Mouse (Mus musculus): ENCODE results near the gene Olfr282. TPM values are rescaled to one million over a fixed set of nuclear protein-coding genes. Genes with fewer than 3 reads are reported as not detected.
"Not testable (repeated sequence)": the region's sequence is repeated elsewhere in the genome, so short reads cannot be mapped to it uniquely, and the experiment has no call there.

The Olfr282 gene
- polyA plus RNA-seq (2015; fragmentation: Nextera tagmentation; extraction: Ambion mirVana), result not detected in 2 replicates

- H3K36me3 ChIP-seq (ENCODE audit: poor library complexity, severe bottlenecking); ATAC-seq; H3K4me1 ChIP-seq; H3K4me3 ChIP-seq; H3K27ac ChIP-seq; H3K9me3 ChIP-seq (replicated peaks); H3K9ac ChIP-seq; H3K27me3 ChIP-seq; H3K4me2 ChIP-seq: not testable (repeated sequence)
- WGBS, result 63% methylated on average over 5 of the region's 5 CpGs
Observed at GRCm38 (mm10) chr15:98430925-98431324, at the start of gene Olfr282. TSS of gene Olfr282 (plus strand) at chr15:98431225.

DNA sequence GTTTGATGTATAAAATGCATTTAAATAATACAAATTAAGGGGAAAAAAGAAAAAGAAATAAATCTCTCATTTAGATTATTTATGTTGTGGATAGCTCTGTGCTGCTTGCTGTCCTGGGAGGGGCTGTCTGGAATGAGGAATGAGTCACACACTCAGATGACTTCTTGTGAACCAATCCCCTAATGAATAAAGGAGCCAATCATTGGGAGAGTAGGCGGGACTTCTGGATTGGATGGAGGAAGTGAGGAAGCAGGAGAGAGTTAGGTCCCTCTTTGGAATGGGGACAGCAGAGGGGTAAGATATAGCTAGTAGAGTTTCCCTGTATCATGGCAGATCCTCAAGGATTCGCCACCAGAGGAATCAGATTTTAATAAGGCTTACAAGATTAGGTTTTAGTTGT is 43.4 kb upstream of the Olfr282 start:
- H3K27ac ChIP-seq, result no peak overlapping the region
- H3K27me3 ChIP-seq, result no peaks in the 10 kb centered on the region
- no peak overlapping the region for H3K4me2 ChIP-seq
- WGBS, result 73% methylated on average over 2 of the region's 2 CpGs
- no peak overlapping the region for H3K9ac ChIP-seq
- no peak overlapping the region for H3K4me3 ChIP-seq
- no peak for ATAC-seq
- H3K36me3 ChIP-seq (ENCODE audit: poor library complexity, severe bottlenecking), result no peaks in the 10 kb centered on the region
- H3K4me1 ChIP-seq, result no peaks in the 10 kb centered on the region
- no peaks in the 10 kb centered on the region for H3K9me3 ChIP-seq (replicated peaks)

DNA sequence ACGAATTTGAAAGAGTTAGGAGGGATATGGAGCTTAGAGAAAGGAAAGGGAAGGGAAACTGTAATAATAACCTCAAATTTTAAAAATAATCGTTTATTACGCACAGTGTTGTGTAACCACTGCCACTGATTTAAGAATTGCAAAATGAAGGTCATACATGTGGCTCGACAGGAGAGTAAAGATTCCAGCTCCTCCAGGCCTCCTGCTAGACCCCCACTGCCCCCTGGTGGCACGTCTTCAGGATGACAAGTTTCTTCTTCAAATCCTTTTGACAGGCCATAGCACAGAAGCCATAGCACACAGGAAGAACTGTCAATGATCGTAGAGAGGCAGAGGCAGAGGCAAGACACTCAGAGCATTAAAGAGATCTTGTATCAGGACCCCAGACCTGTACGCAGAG is 41.2 kb upstream of the Olfr282 start:
- Histone ChIP-seq H3K4me1 (no peaks in the 10 kb centered on the region), H3K36me3 (ENCODE audit: poor library complexity, severe bottlenecking) (no peaks in the 10 kb centered on the region), H3K4me3 (no peak overlapping the region), H3K27me3 (no peaks in the 10 kb centered on the region), H3K9me3 (replicated peaks) (no peaks in the 10 kb centered on the region), H3K4me2 (no peak overlapping the region), H3K9ac (no peak overlapping the region), H3K27ac (no peak overlapping the region)
- ATAC-seq, result 0 out of 2 replicates have a peak, but pooled peaks have one; percentile 33
- WGBS, result 35% methylated on average over 7 of the region's 7 CpGs

DNA sequence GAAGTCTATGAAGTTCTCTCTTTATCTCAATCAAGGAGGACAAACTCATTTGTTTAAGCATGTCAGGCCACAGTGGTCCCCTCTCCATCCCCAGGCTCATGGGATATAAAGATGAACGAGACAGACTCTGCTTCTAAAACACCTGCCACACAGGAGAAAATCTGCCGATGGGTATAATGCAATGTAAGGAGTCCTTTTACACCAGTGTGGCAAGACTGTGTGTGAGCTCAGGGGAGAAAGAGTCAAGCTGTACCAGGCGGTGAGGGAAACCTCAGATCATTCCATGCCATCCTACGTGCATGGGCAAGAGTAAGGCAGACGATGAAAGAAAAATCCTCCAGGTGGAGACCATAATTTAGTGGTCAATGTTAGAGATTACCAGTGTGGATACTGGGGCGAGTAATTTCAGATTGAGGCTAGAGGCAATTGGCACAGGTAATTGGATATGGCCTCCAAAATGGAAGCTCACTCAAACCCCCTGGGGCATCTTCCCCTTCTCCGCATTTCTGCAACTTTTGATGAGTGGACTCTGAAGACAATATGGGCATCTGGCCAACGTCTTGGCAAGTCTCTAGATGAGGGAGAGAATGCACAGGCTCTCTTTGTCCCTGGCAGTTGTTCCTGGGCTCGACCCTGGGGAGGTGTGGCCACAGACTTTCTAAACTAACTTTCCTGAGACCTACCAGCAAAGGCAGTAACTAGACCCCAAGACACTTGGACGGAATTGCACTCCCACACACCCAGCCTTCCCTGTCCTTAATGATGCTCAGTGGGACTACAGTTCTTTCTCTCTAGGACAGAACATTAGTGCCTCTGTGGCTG is 39.7 kb upstream of the Olfr282 start:
- no peak for ATAC-seq
- Histone ChIP-seq H3K4me2 (no peak overlapping the region), H3K36me3 (ENCODE audit: poor library complexity, severe bottlenecking) (no peaks in the 10 kb centered on the region), H3K27me3 (no peaks in the 10 kb centered on the region), H3K4me1 (no peaks in the 10 kb centered on the region), H3K9me3 (replicated peaks) (no peaks in the 10 kb centered on the region), H3K9ac (no peak overlapping the region), H3K4me3 (no peak overlapping the region), H3K27ac (no peak overlapping the region)
- 77% methylated on average over 10 of the region's 10 CpGs for WGBS

GRCm38 (mm10) chr15:98391903-98392187 is 39.2 kb upstream of the Olfr282 start:
- H3K9ac ChIP-seq, result no peak overlapping the region
- H3K9me3 ChIP-seq (replicated peaks), result no peaks in the 10 kb centered on the region
- no peak overlapping the region for H3K27ac ChIP-seq
- no peaks in the 10 kb centered on the region for H3K4me1 ChIP-seq
- no peak for ATAC-seq
- no peak overlapping the region for H3K4me3 ChIP-seq
- no peaks in the 10 kb centered on the region for H3K36me3 ChIP-seq (ENCODE audit: poor library complexity, severe bottlenecking)
- no peaks in the 10 kb centered on the region for H3K27me3 ChIP-seq
- 51% methylated on average over 2 of the region's 2 CpGs for WGBS
- no peak overlapping the region for H3K4me2 ChIP-seq

GRCm38 (mm10) chr15:98397136-98397535 is 33.9 kb upstream of the Olfr282 start:
- Histone ChIP-seq H3K4me3 (no peak overlapping the region), H3K36me3 (ENCODE audit: poor library complexity, severe bottlenecking) (no peaks in the 10 kb centered on the region), H3K4me1 (no peaks in the 10 kb centered on the region), H3K9me3 (replicated peaks) (no peaks in the 10 kb centered on the region), H3K4me2 (no peak overlapping the region), H3K27me3 (no peaks in the 10 kb centered on the region), H3K27ac (no peak overlapping the region), H3K9ac (no peak overlapping the region)
- WGBS, result 88% methylated on average over 1 of the region's 1 CpGs
- no peak for ATAC-seq

- H3K4me2 ChIP-seq, result no peak overlapping the region
- H3K9ac ChIP-seq, result no peak overlapping the region
- no peaks in the 10 kb centered on the region for H3K4me1 ChIP-seq
- 84% methylated on average over 10 of the region's 10 CpGs for WGBS
- H3K36me3 ChIP-seq (ENCODE audit: poor library complexity, severe bottlenecking), result no peaks in the 10 kb centered on the region
- no peak overlapping the region for H3K4me3 ChIP-seq
- no peaks in the 10 kb centered on the region for H3K9me3 ChIP-seq (replicated peaks)
- H3K27ac ChIP-seq, result no peak overlapping the region
- no peaks in the 10 kb centered on the region for H3K27me3 ChIP-seq
- no peak for ATAC-seq
Observed at GRCm38 (mm10) chr15:98402356-98402755, 28.7 kb upstream of the Olfr282 start.

DNA sequence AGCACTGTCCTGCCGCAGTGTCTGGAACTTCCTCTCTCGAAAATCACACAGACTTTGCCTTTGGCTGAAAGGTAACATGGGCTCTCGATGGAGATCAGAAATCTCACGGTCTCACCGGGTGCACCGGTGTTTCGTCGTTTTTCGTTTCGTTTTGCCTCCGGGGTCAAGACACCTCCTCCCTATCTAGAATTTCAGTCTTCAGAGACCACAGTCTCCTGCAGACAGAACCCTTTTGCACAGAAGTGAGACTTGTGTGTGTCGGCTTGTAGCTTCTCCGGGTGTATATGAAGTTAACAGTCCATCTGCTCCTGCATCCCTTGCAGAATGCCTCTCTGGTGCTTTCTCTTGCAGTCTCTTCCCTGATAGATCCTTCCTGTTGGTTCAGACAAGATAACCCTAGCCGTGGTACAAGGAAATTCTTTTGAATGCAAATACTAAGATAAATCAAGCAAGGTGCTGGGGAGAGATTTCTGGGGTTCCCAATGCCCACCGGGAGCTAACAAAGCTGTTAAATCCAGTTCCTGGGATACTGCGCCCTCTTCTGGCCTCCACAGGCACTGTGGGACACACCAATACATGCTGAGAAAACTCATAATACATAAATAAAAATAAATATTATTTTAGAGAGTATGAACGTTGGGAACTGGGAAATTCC is 22.5 kb upstream of the Olfr282 start:
- no peak for ATAC-seq
- Histone ChIP-seq H3K9me3 (replicated peaks) (no peaks in the 10 kb centered on the region), H3K9ac (no peak overlapping the region), H3K36me3 (ENCODE audit: poor library complexity, severe bottlenecking) (no peaks in the 10 kb centered on the region), H3K4me3 (no peak overlapping the region), H3K27me3 (no peaks in the 10 kb centered on the region), H3K27ac (no peak overlapping the region), H3K4me2 (no peak overlapping the region), H3K4me1 (no peaks in the 10 kb centered on the region)
- 78% methylated on average over 17 of the region's 17 CpGs for WGBS

GRCm38 (mm10) chr15:98409635-98410034 is 21.4 kb upstream of the Olfr282 start:
- no peaks in the 10 kb centered on the region for H3K4me1 ChIP-seq
- 88% methylated on average over 2 of the region's 2 CpGs for WGBS
- ATAC-seq, result no peak
- no peak overlapping the region for H3K4me3 ChIP-seq
- no peak overlapping the region for H3K4me2 ChIP-seq
- no peaks in the 10 kb centered on the region for H3K36me3 ChIP-seq (ENCODE audit: poor library complexity, severe bottlenecking)
- no peak overlapping the region for H3K27ac ChIP-seq
- H3K9me3 ChIP-seq (replicated peaks), result no peaks in the 10 kb centered on the region
- H3K27me3 ChIP-seq, result no peaks in the 10 kb centered on the region
- no peak overlapping the region for H3K9ac ChIP-seq

DNA sequence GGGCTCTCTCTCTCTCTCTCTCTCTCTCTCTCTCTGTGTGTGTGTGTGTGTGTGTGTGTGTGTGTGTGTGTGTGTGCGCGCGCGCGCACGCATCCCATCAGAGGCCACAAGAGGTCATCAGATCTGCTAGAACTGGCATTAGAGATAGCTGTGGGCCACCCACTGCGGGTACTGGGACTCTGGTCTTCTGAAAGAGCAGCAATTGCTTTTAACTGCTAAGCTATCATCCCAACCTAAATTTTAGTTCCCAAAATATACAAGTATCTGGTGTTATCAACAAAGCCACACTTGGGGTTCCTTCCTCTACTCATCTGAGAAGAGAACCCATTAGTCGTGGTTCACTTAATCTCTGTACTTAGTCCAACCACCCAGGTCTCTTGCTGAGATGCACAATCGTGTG is 20.8 kb upstream of the Olfr282 start:
- Histone ChIP-seq H3K36me3 (ENCODE audit: poor library complexity, severe bottlenecking) (no peaks in the 10 kb centered on the region), H3K9ac (no peak overlapping the region), H3K4me1 (no peaks in the 10 kb centered on the region), H3K4me3 (no peak overlapping the region), H3K27ac (no peak overlapping the region), H3K4me2 (no peak overlapping the region), H3K9me3 (replicated peaks) (no peaks in the 10 kb centered on the region), H3K27me3 (no peaks in the 10 kb centered on the region)
- ATAC-seq, result no peak
- WGBS, result 88% methylated on average over 9 of the region's 9 CpGs

DNA sequence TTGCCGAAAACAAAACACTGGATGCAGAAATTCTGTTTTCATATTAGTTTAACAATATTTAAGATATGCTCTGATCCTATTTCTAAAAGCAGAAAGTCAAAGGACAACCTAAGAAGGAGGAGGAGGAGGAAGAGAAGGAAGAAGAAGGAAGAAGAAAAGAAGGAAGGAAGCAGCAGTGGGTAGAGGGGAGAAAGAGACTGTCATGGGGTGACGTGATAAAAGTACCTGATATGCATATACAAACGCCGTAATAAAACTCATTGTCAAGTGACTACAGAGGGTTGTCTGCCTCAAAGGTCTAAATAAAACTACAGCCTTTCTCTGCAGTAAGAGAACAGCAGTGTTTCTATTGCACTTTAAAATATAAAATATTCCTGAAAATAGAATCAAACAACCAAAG is 15.0 kb upstream of the Olfr282 start:
- no peak overlapping the region for H3K4me2 ChIP-seq
- H3K27ac ChIP-seq, result no peak overlapping the region
- no peak overlapping the region for H3K4me3 ChIP-seq
- no peaks in the 10 kb centered on the region for H3K27me3 ChIP-seq
- H3K4me1 ChIP-seq, result no peaks in the 10 kb centered on the region
- H3K9ac ChIP-seq, result no peak overlapping the region
- no peaks in the 10 kb centered on the region for H3K9me3 ChIP-seq (replicated peaks)
- WGBS, result 71% methylated on average over 4 of the region's 4 CpGs
- no peaks in the 10 kb centered on the region for H3K36me3 ChIP-seq (ENCODE audit: poor library complexity, severe bottlenecking)
- ATAC-seq, result no peak

GRCm38 (mm10) chr15:98416802-98417201 is 14.2 kb upstream of the Olfr282 start:
- not testable (repeated sequence) for H3K27me3 ChIP-seq; H3K4me3 ChIP-seq; H3K27ac ChIP-seq; H3K36me3 ChIP-seq (ENCODE audit: poor library complexity, severe bottlenecking); H3K4me2 ChIP-seq; H3K4me1 ChIP-seq; ATAC-seq; H3K9me3 ChIP-seq (replicated peaks); H3K9ac ChIP-seq

DNA sequence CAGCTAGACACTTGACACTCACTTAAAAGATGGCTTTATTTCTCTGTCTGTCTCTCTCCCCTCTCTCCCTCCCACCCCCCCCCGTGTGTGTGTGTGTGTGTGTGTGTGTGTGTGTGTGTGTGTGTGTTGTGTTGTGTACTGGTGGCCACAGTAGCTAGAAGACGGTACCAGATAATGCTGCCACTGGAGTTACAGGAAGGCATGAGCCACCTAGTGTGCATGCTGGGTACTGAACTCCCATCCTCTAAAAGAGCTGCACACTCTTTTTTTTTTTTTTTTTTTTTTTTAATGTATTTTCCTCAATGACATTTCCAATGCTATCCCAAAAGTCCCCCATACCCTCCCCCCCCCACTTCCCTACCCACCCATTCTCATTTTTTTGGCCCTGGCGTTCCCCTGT is 13.7 kb upstream of the Olfr282 start:
- not testable (repeated sequence) for H3K27me3 ChIP-seq; H3K36me3 ChIP-seq (ENCODE audit: poor library complexity, severe bottlenecking); H3K9ac ChIP-seq; H3K4me3 ChIP-seq; H3K27ac ChIP-seq; ATAC-seq; H3K9me3 ChIP-seq (replicated peaks); H3K4me1 ChIP-seq; H3K4me2 ChIP-seq
- WGBS, result 50% methylated on average over 2 of the region's 3 CpGs
